Mouse (Mus musculus) spleen, postnatal 36 days (tissue): ENCODE measurements around the gene Yes1.
"Not testable (repeated sequence)": the region's sequence is repeated elsewhere in the genome, so short reads cannot be mapped to it uniquely, and the experiment has no call there.

ENCODE experiments used
- DNase-seq, 2 experiments: peaks; one replicate each; pipeline ENCODE4 v3.0.0; 2022; ENCODE audit warnings: low spot score in 2 of 2, mixed read lengths in 1 of 2

The Yes1 gene

DNA sequence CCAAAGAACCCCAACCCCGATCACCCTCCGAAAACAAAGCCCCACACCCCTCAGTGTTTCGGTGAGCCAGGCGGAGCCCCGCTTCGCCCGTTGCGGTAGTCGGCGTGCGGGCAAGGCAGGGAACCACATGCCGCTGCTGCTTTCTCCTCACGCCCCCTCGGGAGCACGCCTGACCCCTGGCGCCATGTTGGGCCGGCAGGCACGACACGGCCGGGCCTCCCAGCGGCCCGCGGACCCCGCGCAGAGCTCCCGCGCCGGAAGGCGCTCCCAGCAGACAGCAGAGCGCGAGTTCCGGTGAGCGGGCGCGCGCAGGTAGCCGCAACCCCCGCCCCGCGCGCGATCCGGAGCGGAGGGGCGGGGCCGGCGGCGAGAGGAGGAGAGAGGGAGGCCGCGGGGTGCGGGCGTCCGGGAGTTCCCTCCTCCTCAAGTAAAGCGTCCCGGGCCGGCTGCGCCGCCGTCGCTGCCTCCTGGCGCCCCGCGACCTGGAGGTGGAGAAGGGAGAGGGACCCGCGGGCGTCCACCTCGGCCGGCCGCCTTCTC is at the start of gene Yes1:
TSS of gene Yes1 (plus strand) at position 371 of the 540 bp plus-strand sequence.
- DNase-seq = peak; percentile 51 to 64

GRCm38 (mm10) chr5:32564697-32565096 is 46.3 kb upstream of the Yes1 start:
- DNase-seq = no peak

DNA sequence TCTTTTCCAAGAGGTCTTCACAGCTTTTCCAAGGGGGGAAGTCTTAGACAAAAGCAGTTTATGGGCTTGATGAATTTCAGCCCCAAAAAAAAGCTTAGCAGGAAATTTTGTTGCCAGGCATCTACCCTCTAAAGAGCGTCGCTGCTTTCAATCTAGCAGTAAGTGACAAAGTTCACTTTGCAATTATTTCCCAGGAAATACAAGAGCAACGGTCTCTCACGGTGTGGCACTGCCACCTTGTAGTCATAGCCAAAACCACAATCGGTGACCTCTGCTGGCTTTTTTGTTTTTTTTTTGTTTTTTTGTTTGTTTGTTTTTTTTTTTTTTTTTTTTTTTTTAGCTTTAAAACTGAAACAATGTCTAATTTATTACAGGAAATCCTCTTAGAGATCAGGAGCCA is 39.2 kb upstream of the Yes1 start:
- no peak for DNase-seq

- DNase-seq = no peak
Observed at GRCm38 (mm10) chr5:32588136-32588535, 22.8 kb upstream of the Yes1 start.

- DNase-seq = no peak
Observed at GRCm38 (mm10) chr5:32593793-32594192, 17.2 kb upstream of the Yes1 start.

DNA sequence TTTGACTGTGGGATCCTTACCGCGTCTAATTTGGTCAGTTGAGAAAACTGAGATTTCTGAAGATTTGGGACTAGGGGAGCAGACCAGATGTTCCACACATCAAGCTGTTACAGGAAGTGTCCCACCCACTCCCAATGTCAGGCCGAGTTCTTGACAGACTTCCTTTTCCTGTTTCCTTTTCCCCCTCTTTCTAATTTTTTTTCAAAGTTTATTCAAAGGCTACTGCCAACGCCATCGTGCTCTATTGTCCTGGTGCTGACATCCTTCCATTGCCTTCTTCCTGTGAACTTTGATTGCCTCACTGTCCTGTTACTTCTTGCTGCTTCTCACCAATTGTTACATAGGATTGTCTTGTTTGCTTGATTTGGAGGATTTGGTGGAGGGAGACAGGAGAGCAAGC is 16.6 kb upstream of the Yes1 start:
- peak in 1 of 2 experiments; percentile 3 for DNase-seq

DNA sequence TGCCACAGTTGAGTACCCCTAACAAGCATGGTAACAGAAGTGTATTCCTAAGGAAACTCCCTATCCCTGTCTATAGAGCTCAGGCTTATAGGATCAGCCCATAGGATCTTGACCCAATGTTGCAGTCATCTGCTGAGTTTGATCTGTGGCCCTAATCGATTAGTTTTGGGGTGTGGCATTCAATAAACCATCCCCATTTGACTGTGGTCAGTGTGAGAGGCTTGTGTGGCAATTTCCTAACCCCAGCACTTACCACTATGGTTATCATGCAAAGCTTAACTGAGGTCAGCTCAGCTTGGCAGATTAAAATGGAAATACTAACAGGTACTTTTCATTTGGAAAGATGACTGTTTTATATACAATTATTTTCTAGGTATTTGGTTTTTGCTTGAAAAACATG is 5.1 kb upstream of the Yes1 start:
- no peak for DNase-seq

DNA sequence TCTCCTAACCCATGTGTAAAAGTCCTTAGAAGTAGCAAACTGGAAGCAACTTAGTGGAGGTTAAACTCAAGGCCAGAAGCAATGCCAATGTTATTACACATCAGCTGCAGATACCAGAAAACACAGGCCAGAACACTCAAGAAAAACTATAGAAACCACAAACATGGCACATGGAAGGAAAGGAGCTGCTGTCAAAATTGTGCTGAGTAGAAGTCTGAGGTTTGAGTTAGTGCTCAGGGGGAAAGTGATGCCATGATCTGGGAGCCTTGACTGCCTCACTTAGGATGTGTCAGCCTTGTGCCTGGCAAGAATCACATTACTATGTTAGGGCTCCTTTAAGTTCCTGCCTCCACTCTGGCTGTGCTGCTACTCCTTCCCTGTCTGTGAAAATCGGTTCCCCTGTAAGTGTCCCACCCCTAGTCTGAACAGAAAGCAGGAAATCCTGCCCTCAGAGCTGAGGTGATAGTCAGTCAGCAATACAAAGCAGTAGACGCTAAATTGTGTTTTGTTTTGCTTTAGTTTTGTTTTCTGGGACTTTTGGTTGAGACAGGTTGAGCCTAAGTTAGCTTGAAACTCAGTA is 3.1 kb upstream of the Yes1 start:
- no peak for DNase-seq

- no peak for DNase-seq
Observed at GRCm38 (mm10) chr5:32608516-32608915, 2.5 kb upstream of the Yes1 start.

DNA sequence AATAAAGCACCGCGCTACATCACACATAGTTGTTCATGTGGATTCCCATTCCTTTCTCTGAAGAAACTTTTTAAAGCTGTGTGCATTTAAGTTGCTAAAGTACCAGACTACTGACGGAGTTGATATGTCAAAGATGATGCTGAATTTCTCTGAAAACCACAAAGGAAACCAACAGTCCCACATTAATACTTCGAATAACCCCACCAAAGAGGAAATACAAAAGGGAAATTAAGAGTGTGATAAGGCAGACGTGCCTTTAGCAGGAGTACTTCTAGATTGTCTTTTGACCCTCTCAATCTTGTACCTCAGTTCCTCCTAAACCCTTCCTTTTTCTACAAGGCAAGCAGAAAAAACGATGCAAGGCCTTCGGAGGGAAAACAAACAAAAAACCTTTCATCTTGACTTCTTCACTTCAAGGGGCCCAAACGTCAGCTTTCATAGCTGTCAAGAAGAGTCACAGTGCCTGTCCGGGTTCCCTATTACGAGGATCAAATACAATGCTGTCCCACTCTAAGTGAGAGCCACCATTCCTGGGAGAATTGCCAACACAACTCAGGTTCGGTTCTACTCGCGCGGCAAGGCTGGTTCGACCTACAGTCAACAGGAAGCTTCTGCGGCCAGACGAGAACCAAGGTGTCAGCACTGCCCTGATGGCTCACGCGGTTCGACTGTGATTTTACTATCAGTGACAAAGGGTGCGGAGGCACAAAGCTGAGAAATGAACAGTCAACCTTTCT is 739 bp upstream of the Yes1 start:
- peak; percentile 13 to 14 for DNase-seq

DNA sequence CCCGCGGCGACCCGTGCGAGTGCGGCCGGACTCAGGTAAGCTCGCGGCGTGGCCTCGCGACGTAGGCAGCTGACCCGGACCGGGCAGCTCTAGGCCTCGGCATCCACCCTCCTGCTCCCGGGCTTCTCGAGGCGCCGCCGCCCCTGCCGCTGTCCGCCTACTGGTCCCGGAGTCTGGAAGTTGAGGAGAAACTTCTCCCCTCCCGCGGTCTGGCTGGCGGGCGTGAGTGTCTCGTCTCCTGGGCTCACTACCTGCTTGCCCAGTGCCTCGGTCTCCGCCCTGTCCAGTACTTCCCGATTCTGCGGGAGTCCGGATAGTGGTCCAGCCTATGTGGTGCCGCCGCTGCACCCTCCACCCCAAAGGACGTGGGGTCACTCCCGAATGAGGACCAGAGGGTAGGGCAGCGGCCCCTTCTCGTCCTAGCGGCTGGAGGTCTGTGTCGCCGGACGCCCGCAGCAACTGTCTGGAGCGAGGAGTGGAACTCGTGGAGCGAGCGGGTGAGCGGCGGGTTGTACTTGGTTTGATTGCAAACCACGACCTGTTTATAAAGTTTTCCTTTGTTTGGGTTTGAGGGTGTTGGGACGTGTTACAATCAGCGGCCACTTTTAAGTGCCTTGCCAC is 480 bp downstream of the Yes1 start:
- peak in 1 of 2 experiments; percentile 1 for DNase-seq

GRCm38 (mm10) chr5:32614291-32614690 is 3.3 kb downstream of the Yes1 start:
- DNase-seq = no peak

- DNase-seq = no peak
Observed at GRCm38 (mm10) chr5:32614691-32615090, 3.7 kb downstream of the Yes1 start.

- not testable (repeated sequence) for DNase-seq
Observed at GRCm38 (mm10) chr5:32616489-32616888, 5.5 kb downstream of the Yes1 start.

DNA sequence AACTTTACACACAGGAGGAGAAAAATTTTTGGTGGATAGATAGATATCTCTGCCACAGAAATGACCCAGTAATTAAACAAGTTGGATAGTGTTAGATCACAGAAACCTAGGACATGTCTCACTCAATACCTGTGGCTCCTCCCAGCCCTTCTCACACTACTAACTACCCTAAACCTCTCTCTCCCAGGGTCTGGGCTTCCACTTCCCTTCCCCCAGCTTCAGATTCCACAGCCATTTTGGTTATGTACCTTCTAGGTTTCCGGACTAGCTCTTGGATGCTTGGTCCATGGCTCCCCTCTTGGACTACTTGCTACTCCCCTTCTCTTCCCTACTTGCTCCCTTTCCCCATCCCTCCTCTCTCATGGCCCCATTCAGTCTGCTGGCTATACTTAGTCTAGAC is 6.9 kb downstream of the Yes1 start:
- DNase-seq = no peak

- DNase-seq = no peak
Observed at GRCm38 (mm10) chr5:32623649-32624048, 12.7 kb downstream of the Yes1 start.

DNA sequence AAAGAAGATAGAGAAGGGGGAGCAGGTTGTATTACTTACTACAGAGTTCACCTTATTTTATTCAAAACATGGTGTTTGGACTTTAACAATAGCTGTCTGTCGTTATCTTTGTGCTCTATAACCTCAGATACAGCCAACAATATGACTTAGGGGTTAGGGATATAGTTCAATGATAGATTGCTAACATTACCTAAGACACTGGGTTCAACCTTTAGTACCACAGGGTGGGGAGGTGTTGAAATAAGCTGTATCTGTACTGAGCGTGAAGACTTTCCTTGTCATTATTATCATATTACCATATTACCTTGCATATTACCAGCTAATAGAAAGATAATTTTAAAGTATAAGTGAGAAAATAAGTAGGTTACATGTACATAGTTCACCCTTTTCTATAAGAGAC is 13.8 kb downstream of the Yes1 start:
- no peak for DNase-seq

GRCm38 (mm10) chr5:32633185-32633584 is 22.2 kb downstream of the Yes1 start:
- DNase-seq = no peak

DNA sequence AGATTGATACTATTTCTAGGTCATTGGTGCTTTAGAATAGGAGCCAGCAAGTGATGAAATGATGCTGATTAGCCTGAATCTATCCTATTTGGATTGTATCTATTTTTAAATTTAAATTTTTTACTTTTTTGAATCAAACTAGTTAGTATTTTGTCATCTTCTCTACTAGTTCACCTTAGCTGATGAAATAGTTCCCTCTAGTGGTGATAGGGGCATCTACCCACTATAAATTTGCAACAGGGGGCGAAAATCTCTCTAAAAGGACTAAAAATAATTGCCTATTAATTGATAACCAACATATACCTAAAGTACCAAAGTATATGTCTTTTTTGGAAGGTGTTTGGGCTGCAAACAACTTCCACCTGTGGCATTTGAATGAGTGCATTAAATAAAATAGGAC is 46.4 kb downstream of the Yes1 start:
- no peak for DNase-seq

- DNase-seq = no peak
Observed at GRCm38 (mm10) chr5:32682475-32682874, 71.5 kb downstream of the Yes1 start.

GRCm38 (mm10) chr5:32693411-32693810 is 82.4 kb downstream of the Yes1 start:
- DNase-seq = no peak

DNA sequence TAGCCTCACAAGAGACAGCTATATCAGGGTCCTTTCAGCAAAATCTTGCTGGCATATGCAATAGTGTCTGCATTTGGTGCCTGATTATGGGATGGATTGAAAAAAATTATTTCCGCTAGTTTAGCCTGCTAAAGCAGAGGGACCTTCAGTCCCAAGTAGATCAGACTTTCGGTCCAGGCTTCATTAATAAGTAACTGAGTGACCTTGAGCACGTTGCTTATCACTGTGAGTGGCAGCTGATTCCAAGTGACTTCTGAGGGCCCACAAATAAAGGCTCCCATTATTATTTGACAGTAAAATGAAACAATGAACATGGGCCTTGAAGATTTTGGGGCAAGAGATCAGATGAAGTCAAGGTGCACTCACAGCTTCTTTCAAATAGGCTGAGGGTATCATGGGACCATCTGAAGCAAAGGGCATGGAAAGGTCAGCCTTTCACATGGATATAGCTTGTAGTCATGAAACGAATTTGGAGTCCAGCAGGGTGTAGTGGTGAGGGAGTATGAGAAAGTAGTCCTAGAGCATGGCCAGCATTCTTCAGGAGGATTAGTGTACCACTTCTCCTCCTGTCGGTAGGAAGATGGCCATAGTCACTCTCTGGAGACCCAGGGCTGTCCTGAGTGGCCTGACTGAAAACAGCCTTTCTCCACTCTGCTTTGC is 86.4 kb downstream of the Yes1 start:
- DNase-seq = no peak
